Mouse (Mus musculus): ENCODE data around the gene Utrn. TPM values are rescaled to one million over a fixed set of nuclear protein-coding genes. Genes with fewer than 3 reads are reported as not detected.

The Utrn gene
- polyA plus RNA-seq, 1 experiment from 2014 or later = 25.7 TPM

- Histone ChIP-seq H3K9ac (ENCODE audit: low read depth, low read length) (no peak overlapping the region), H3K36me3 (ENCODE audit: control insufficient read depth, insufficient read depth, low read length) (no peaks in the 10 kb centered on the region), H3K27me3 (replicated peaks; ENCODE audit: control insufficient read depth, insufficient read depth, low read length) (no peaks in the 10 kb centered on the region), H3K4me1 (ENCODE audit: control insufficient read depth, insufficient read depth, low read depth, low read length) (peaks cover 3% of the 10 kb centered on the region; the same call in 1 of the 2 replicates), H3K4me3 (ENCODE audit: low read length) (no peak overlapping the region), H3K4me2 (ENCODE audit: low read length) (no peak overlapping the region), H3K27ac (ENCODE audit: low read depth, low read length) (no peak overlapping the region), H3K9me3 (ENCODE audit: control insufficient read depth, low read length) (no peaks in the 10 kb centered on the region)
- ATAC-seq = no peak
- 61% methylated on average over 1 of the region's 1 CpGs for WGBS
These were observed 65.2 kb downstream of the Utrn start for GRCm38 (mm10) chr10:12803939-12804338.

- Histone ChIP-seq H3K9me3 (ENCODE audit: control insufficient read depth, low read length) (no peaks in the 10 kb centered on the region), H3K9ac (ENCODE audit: low read depth, low read length) (no peak overlapping the region), H3K27ac (ENCODE audit: low read depth, low read length) (no peak overlapping the region), H3K27me3 (replicated peaks; ENCODE audit: control insufficient read depth, insufficient read depth, low read length) (no peaks in the 10 kb centered on the region), H3K4me1 (ENCODE audit: control insufficient read depth, insufficient read depth, low read depth, low read length) (peaks cover 2% of the 10 kb centered on the region; the same call in 1 of the 2 replicates), H3K36me3 (ENCODE audit: control insufficient read depth, insufficient read depth, low read length) (no peaks in the 10 kb centered on the region), H3K4me2 (ENCODE audit: low read length) (no peak overlapping the region), H3K4me3 (ENCODE audit: low read length) (no peak overlapping the region)
- no peak for ATAC-seq
- WGBS = 87% methylated on average over 2 of the region's 2 CpGs
These were observed 69.7 kb downstream of the Utrn start for GRCm38 (mm10) chr10:12799416-12799815.

- H3K9me3 ChIP-seq (ENCODE audit: control insufficient read depth, low read length) = no peaks in the 10 kb centered on the region
- no peak for ATAC-seq
- no peaks in the 10 kb centered on the region for H3K36me3 ChIP-seq (ENCODE audit: control insufficient read depth, insufficient read depth, low read length)
- no peak overlapping the region for H3K4me3 ChIP-seq (ENCODE audit: low read length)
- peaks cover 2% of the 10 kb centered on the region; the same call in 1 of the 2 replicates for H3K4me1 ChIP-seq (ENCODE audit: control insufficient read depth, insufficient read depth, low read depth, low read length)
- no peaks in the 10 kb centered on the region for H3K27me3 ChIP-seq (replicated peaks; ENCODE audit: control insufficient read depth, insufficient read depth, low read length)
- H3K27ac ChIP-seq (ENCODE audit: low read depth, low read length) = no peak overlapping the region
- H3K9ac ChIP-seq (ENCODE audit: low read depth, low read length) = no peak overlapping the region
- H3K4me2 ChIP-seq (ENCODE audit: low read length) = no peak overlapping the region
- 87% methylated on average over 4 of the region's 4 CpGs for WGBS
These were observed 70.9 kb downstream of the Utrn start for GRCm38 (mm10) chr10:12798248-12798647.

GRCm38 (mm10) chr10:12796510-12796840 is 72.7 kb downstream of the Utrn start:
- Histone ChIP-seq H3K9ac (ENCODE audit: low read depth, low read length) (no peak overlapping the region), H3K27ac (ENCODE audit: low read depth, low read length) (peak overlapping the region; percentile 41; the same call in 1 of the 2 replicates), H3K9me3 (ENCODE audit: control insufficient read depth, low read length) (no peaks in the 10 kb centered on the region), H3K27me3 (replicated peaks; ENCODE audit: control insufficient read depth, insufficient read depth, low read length) (no peaks in the 10 kb centered on the region), H3K4me1 (ENCODE audit: control insufficient read depth, insufficient read depth, low read depth, low read length) (peaks cover 2% of the 10 kb centered on the region), H3K4me3 (ENCODE audit: low read length) (no peak overlapping the region), H3K36me3 (ENCODE audit: control insufficient read depth, insufficient read depth, low read length) (no peaks in the 10 kb centered on the region), H3K4me2 (ENCODE audit: low read length) (no peak overlapping the region)
- WGBS = 47% methylated on average over 1 of the region's 1 CpGs
- peak; percentile 85 for ATAC-seq

GRCm38 (mm10) chr10:12795796-12796509 is 73.2 kb downstream of the Utrn start:
- Histone ChIP-seq H3K27me3 (replicated peaks; ENCODE audit: control insufficient read depth, insufficient read depth, low read length) (no peaks in the 10 kb centered on the region), H3K36me3 (ENCODE audit: control insufficient read depth, insufficient read depth, low read length) (no peaks in the 10 kb centered on the region), H3K4me2 (ENCODE audit: low read length) (no peak overlapping the region), H3K9ac (ENCODE audit: low read depth, low read length) (no peak overlapping the region), H3K27ac (ENCODE audit: low read depth, low read length) (no peak overlapping the region), H3K4me1 (ENCODE audit: control insufficient read depth, insufficient read depth, low read depth, low read length) (peaks cover 2% of the 10 kb centered on the region), H3K9me3 (ENCODE audit: control insufficient read depth, low read length) (no peaks in the 10 kb centered on the region), H3K4me3 (ENCODE audit: low read length) (no peak overlapping the region)
- peak; percentile 72 for ATAC-seq
- 41% methylated on average over 8 of the region's 8 CpGs for WGBS

- H3K4me1 ChIP-seq (ENCODE audit: control insufficient read depth, insufficient read depth, low read depth, low read length) = peaks cover 2% of the 10 kb centered on the region
- H3K27ac ChIP-seq (ENCODE audit: low read depth, low read length) = no peak overlapping the region; the same call in 1 of the 2 replicates
- no peaks in the 10 kb centered on the region for H3K36me3 ChIP-seq (ENCODE audit: control insufficient read depth, insufficient read depth, low read length)
- no peak overlapping the region for H3K4me3 ChIP-seq (ENCODE audit: low read length)
- no peaks in the 10 kb centered on the region for H3K27me3 ChIP-seq (replicated peaks; ENCODE audit: control insufficient read depth, insufficient read depth, low read length)
- 21% methylated on average over 6 of the region's 6 CpGs for WGBS
- H3K4me2 ChIP-seq (ENCODE audit: low read length) = no peak overlapping the region
- ATAC-seq = peak; percentile 32; the same call in 1 of the 2 replicates
- H3K9me3 ChIP-seq (ENCODE audit: control insufficient read depth, low read length) = no peaks in the 10 kb centered on the region
- no peak overlapping the region for H3K9ac ChIP-seq (ENCODE audit: low read depth, low read length)
These were observed 77.1 kb downstream of the Utrn start for GRCm38 (mm10) chr10:12792049-12792448.

GRCm38 (mm10) chr10:12790881-12791280 is 78.3 kb downstream of the Utrn start:
- no peaks in the 10 kb centered on the region; the same call in 1 of the 2 replicates for H3K4me1 ChIP-seq (ENCODE audit: control insufficient read depth, insufficient read depth, low read depth, low read length)
- H3K9me3 ChIP-seq (ENCODE audit: control insufficient read depth, low read length) = no peaks in the 10 kb centered on the region
- H3K4me3 ChIP-seq (ENCODE audit: low read length) = no peak overlapping the region
- no peak overlapping the region for H3K4me2 ChIP-seq (ENCODE audit: low read length)
- no peak overlapping the region for H3K9ac ChIP-seq (ENCODE audit: low read depth, low read length)
- 65% methylated on average over 3 of the region's 3 CpGs for WGBS
- H3K36me3 ChIP-seq (ENCODE audit: control insufficient read depth, insufficient read depth, low read length) = no peaks in the 10 kb centered on the region
- no peak overlapping the region for H3K27ac ChIP-seq (ENCODE audit: low read depth, low read length)
- no peaks in the 10 kb centered on the region for H3K27me3 ChIP-seq (replicated peaks; ENCODE audit: control insufficient read depth, insufficient read depth, low read length)
- ATAC-seq = no peak

GRCm38 (mm10) chr10:12788529-12788928 is 80.6 kb downstream of the Utrn start:
- WGBS = 98% methylated on average over 1 of the region's 1 CpGs
- no peaks in the 10 kb centered on the region; the same call in 1 of the 2 replicates for H3K4me1 ChIP-seq (ENCODE audit: control insufficient read depth, insufficient read depth, low read depth, low read length)
- no peaks in the 10 kb centered on the region for H3K9me3 ChIP-seq (ENCODE audit: control insufficient read depth, low read length)
- H3K4me2 ChIP-seq (ENCODE audit: low read length) = no peak overlapping the region
- ATAC-seq = no peak
- no peaks in the 10 kb centered on the region for H3K36me3 ChIP-seq (ENCODE audit: control insufficient read depth, insufficient read depth, low read length)
- H3K27me3 ChIP-seq (replicated peaks; ENCODE audit: control insufficient read depth, insufficient read depth, low read length) = no peaks in the 10 kb centered on the region
- H3K4me3 ChIP-seq (ENCODE audit: low read length) = no peak overlapping the region
- H3K27ac ChIP-seq (ENCODE audit: low read depth, low read length) = no peak overlapping the region
- no peak overlapping the region for H3K9ac ChIP-seq (ENCODE audit: low read depth, low read length)

- Histone ChIP-seq H3K4me3 (ENCODE audit: low read length) (no peak overlapping the region), H3K9me3 (ENCODE audit: control insufficient read depth, low read length) (no peaks in the 10 kb centered on the region), H3K4me2 (ENCODE audit: low read length) (no peak overlapping the region), H3K36me3 (ENCODE audit: control insufficient read depth, insufficient read depth, low read length) (no peaks in the 10 kb centered on the region), H3K4me1 (ENCODE audit: control insufficient read depth, insufficient read depth, low read depth, low read length) (no peaks in the 10 kb centered on the region; the same call in 1 of the 2 replicates), H3K27ac (ENCODE audit: low read depth, low read length) (no peak overlapping the region), H3K27me3 (replicated peaks; ENCODE audit: control insufficient read depth, insufficient read depth, low read length) (no peaks in the 10 kb centered on the region), H3K9ac (ENCODE audit: low read depth, low read length) (no peak overlapping the region)
- ATAC-seq = no peak
- WGBS = 78% methylated on average over 6 of the region's 6 CpGs
These were observed 81.2 kb downstream of the Utrn start for GRCm38 (mm10) chr10:12787965-12788364.
